Mouse (Mus musculus) gastrocnemius, postnatal 25 days (tissue): ENCODE measurements at regions not wholly inside any gene's neighbourhood (a gene's known extent, or its start where the extent isn't known, plus 50 kb on each side); places are given as distances from the start of the nearest gene placed in this dataset.

Experiments
- DNase-seq: peaks from one replicate; pipeline ENCODE4 v3.0.0; 2022

DNA sequence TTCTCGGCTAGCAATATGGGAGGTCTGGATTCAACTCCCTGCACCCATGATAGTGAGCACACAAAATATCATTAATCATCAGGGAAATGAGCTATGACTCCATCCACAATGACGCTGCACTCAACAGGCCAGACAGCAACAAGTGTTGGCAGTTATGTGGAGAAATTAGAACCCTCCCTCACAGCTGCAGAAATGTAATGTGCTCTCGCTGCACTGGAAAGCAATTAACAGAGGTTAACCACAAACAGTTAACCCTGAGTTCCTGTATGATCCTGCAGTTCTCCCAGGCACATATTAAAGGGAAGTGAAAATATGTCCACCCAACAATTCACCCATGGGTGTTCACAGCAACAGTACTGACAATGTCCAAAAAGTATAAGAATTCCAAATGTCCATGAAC, 54.0 kb upstream of the Jade2 start:
- DNase-seq: no peak

DNA sequence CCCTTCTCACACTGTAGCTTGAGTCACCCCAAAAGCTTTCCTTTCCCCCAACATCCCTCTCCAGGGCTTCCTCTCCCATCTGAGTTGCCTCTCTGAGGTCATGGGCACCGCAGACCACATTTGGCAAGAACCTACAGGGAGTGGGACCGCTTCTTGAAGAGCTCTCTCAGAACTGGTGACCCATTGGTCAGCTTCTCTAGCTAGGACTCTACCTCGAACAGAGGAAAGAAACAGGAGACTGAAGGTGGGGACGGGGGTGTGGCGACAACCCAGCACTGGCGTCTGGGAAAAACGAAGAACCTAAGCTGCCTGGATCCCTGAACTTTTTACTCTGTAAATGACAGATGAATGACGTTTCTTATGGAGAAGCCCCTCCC, 51.8 kb upstream of the Cdkn2aipnl start:
- DNase-seq: no peak

DNA sequence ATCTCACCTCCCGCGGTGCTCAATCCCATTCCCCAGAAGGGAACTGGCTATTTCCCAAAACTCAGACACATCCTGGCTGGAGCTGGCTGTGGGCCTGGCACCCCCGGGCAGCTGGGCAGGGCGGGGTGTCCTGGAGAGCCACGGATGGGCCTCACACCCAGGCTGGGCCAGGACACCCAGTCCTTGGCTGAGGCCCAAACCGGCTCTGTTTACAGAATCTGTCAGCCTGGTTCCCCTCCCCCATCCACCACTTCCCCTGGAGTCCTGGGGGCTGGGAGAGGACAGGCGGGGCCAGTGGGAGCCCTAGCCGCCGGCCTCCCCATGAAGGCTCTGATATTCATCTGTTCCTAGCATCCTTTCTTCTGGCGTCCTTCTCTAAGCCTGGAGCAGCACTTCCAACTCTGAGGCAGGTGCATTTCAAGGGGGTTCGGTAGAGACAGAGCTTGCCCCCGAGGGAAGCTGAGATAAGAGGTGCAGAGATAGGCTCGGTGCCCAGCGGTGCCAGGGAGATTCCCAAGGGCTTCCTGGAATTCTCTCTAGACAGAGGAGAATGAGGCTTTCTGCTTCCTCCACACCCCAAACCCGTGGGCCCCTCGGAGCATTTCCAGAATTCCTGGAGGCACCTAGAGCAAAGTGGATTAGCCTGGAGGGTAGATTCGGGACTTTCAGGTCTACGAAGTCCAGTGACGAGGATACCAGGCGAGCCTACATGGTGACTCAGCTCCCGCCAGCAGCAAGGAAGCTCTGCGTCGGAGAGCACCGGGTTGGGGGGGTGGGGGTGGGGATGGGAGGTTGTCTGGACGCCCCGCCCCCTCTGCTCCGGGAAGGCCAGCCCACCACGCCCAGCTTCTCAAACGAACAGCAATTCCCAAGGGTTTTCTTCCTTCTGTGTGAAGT, 51.2 kb upstream of the Cdkn2aipnl start:
- peak; percentile 99 for DNase-seq
